Mouse (Mus musculus) brain, embryonic 14.5 days (tissue): ENCODE measurements around the gene Bcar3.
"Not testable (repeated sequence)": the region's sequence is repeated elsewhere in the genome, so short reads cannot be mapped to it uniquely, and the experiment has no call there.

Experiments
- CTCF ChIP-seq: fragments of 200-500 bp; IDR thresholded peaks from 2 replicates; pipeline ENCODE4 v1.5.1; 2012; ENCODE audit warnings: inconsistent platforms, mild to moderate bottlenecking, moderate library complexity, borderline replicate concordance; ENCODE audit not compliant: insufficient read depth, insufficient read length; ENCODE audit errors: extremely low read depth
- POLR2A ChIP-seq: fragments of 200-500 bp; IDR thresholded peaks from 2 replicates; pipeline ENCODE4 v1.6.1; 2012; ENCODE audit warnings: mild to moderate bottlenecking, inconsistent platforms, borderline replicate concordance; ENCODE audit not compliant: poor library complexity, insufficient read depth, insufficient read length, severe bottlenecking; ENCODE audit errors: extremely low read depth

DNA sequence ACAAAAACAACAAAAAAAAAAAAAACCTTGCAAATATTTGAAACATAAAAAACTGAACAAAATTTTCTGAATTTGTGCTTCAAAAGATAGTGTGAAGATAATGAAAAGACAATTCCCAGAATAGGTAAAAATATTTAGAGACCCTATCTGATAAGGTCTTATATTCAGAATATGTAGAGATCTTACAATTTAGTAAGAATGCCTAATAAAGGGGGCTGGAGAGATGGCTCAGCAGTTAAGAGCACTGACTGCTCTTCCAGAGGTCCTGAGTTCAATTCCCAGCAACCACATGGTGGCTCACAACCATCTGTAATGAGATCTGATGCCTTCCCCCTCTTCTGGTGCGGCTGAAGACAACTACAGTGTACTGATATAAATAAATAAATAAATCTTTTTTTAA, 21.4 kb upstream of the Bcar3 start:
- TF ChIP-seq POLR2A, CTCF: not testable (repeated sequence)
